Mouse (Mus musculus) MN1 (cell line): ENCODE data around the gene Bace1.
"Not testable (repeated sequence)": the region's sequence is repeated elsewhere in the genome, so short reads cannot be mapped to it uniquely, and the experiment has no call there.

Experiments
- DNase-seq: peaks from one replicate; pipeline ENCODE4 v3.0.0-alpha.2; 2016; ENCODE audit warnings: low spot score

The Bace1 gene

DNA sequence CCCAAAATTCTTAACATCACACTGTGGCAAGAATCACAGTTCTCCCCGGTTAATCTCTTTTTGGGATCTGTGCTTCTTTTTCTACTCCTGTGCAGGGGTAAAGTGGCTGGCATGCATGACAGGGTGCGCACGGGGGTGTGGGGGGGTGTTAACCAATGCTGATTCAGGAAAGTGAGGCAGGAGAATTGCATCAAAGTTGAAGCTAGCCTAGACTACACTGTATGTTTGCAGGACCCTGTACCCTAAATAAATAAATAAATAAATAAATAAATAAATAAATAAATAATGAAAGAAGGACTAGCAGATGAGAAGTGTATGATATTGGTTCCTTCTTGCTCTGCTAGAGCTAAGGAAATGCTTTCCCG, 329 bp upstream of the Bace1 start:
- no peak for DNase-seq

DNA sequence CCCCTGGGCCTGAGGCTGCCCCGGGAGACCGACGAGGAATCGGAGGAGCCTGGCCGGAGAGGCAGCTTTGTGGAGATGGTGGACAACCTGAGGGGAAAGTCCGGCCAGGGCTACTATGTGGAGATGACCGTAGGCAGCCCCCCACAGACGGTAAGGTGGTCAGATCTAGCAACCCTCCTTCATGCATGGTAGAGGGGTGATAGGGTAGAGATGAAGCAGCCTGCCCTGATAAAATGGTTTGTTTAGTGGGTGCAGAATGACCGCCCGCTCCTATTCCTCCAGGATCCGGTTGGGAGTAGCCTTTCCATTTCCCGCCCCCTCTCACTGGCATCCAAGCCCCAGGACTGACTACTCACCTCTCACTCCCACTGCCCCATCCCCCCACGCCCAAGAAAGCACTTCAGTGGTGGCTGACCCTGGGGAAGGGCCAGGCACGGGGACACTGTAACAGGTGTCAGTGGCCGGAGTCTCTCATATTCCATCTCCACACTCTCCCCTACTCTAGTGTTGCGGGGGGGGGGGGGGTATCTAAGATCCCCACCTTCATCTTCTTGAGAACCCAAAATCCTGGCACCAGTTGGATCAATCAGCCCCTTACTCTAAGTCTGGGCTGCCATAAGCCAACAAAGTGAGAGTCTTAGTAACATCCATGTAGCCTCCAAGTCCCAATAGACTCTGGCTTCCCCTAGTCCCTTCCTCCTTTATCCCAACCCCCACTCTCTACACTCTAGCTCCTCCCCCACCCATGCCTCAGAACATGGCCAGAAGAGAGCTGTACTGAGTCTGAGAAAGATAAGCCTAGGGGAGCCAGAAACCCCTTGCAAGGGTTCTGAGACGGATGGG, 980 bp downstream of the Bace1 start:
- DNase-seq: peak; percentile 10

GRCm38 (mm10) chr9:45839982-45840300, 1.6 kb downstream of the Bace1 start:
- no peak for DNase-seq

DNA sequence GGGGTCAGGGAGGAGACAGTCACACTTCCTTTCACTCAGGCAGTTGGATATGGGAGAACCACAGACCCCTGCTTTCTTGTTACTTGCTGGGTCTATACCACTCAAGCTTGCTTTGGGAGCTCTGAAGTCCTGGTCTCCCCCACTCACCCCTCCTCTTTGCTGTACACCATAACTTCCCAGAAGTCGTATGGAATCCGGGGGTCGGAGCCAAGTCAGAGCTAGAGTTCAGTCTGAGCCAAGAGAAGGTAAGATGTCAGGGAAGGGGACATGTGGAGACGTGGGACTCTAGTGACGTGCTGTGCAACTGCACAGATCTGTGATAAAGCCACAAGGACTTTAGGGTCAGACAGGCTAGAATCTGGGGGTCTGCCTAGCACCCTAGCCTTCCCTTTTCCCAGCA, 2.0 kb downstream of the Bace1 start:
- no peak for DNase-seq

- DNase-seq: no peak
Measured at GRCm38 (mm10) chr9:45841458-45841857, 3.1 kb downstream of the Bace1 start.

DNA sequence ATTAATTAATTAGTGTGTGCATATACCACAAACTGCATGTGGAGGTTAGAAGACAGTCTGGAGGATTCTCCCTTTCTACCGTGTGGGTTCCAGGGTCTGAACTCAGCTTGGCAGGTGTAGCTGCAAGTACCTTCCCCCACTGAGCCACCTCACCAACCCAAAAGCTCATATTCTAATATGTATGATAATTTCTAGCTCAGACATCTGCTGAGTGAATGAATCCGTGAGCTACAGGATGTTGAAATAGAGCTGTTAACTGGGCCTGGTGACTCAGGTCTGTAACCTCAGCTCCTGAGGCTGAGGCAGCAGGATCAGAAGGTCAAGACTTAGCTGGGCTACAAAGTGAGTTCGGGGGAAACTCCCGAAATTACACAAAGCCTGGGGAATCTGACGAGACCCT, 4.6 kb downstream of the Bace1 start:
- no peak for DNase-seq

DNA sequence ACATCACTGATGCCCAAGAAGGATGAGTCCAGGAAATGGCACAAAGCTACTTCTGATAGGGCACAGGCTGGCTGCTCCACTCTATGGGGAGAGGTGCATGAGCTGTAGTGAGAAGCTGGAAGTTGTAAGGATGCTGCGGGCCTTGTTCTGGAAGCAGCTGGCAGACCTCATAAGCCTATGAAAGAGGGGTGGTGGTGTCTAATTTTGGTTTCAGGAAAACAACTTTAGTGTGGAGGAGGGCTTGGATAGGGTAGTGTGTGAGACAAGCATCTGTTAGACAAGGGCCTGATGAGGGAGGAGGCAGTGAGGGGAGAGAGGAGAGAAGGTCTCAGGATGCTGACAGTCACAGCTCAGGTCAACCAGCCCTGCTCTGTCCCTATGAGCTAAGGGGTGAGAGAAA, 5.4 kb downstream of the Bace1 start:
- DNase-seq: no peak

GRCm38 (mm10) chr9:45845541-45845940, 7.2 kb downstream of the Bace1 start:
- DNase-seq: no peak

GRCm38 (mm10) chr9:45846176-45846575, 7.8 kb downstream of the Bace1 start:
- not testable (repeated sequence) for DNase-seq

DNA sequence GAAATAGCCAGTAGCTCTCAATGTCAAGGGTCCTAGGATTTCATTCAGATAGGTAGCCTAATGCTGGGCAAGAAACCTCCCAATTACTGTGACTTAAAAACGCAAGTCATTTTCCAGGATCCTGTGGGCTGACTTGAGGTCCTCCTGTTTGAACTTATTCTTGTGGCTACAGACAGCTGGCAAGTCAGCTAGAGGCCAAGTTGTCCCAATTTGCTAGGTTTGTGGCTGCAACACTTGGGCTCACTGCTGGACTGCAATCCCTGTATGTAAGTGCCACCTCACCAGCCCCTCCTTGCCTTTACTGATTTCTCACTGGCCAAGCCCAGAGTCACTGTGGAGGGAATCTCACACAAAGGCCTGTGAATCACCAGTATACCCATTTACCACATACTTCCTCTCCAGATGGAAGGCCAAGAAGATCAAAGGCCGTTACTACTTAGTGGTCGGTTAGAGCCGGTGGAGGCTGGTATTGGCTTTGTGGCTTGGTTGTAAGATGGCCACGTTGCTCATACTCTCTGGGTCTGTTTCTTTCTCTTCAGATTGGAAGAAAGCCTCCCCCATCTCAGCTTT, 8.6 kb downstream of the Bace1 start:
- DNase-seq: no peak

DNA sequence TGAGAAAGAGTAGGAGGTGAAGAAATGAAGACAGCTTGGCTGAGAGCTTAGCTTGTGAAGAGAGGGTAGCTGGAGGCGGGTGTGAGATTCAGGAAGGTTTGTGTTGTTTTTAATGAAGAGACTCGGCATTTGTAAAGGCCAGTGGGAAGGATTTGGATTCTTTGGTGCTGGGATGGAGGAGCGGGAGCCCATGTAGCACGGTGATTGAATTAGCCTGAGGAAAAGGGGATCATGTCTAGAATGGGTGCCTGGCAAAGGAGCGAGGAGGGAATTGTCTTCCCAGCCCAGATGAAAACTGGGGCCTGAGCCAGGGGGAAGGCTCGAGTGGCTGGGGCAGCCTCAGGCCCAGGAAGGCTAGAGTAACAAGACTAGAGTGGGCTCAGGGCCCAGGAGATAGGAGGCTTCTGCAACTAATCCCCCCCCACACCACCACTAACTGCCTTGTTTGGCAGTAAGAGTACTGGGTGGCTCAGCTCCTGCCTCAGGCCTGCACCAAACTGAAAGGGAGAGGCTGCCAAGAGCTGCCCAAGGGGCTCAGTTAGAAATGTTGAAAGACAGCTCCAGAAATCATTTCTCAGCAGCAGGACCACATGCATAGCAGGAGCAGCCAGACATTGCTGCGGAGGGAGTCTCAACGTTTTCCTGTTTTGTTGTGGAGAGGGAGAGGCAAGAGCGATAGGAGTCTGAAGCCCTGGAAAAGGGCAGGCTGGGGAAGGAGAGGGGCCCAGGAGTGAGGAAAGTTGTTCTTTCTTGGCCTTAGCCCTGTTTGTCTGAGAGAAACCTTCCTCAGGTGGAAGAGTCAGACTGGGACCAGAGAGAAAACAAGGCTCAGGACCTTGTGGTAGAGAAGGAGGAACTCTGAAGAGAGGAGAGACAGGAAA, 11.4 kb downstream of the Bace1 start:
- no peak for DNase-seq

- DNase-seq: no peak
Measured at GRCm38 (mm10) chr9:45850528-45851155, 12.3 kb downstream of the Bace1 start.

DNA sequence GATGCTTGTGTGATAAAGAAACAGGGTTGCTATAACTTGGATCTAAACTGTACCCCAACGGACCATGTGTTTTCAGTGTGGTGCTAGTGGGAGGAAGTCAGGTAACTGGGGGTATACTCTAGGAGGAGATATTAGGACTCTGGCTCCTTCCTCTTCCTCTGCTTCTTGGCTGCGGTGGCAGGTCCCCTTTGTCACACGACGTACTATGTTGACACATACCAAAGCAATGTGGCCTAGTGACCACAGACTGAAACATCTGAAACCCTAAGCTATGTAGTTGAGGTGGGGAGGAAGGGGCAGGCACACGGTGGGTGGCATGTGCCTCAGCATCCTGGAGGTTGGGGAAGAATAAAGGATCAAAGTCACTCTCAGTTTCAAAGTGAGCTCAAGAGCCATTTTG, 12.9 kb downstream of the Bace1 start:
- DNase-seq: no peak

GRCm38 (mm10) chr9:45851776-45852175, 13.4 kb downstream of the Bace1 start:
- DNase-seq: no peak

DNA sequence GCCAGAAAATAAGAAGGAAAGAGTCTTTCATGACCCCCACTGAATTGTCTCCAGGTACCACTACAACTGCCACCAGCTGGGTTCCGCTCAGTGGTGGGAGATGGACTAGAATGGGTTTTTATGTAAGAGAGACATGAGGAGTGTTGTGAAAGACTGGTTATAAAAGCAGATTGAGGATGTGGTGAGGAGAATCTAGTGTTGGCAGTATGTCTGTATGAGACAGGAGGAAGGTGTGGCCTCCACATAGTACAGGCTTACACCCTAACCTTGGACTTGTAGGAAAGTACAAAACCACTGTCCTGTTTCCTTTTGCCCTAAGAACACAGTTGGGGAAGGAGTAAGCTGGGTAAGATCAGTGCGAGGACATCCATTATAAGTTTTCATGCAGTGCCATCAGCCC, 15.3 kb downstream of the Bace1 start:
- no peak for DNase-seq

DNA sequence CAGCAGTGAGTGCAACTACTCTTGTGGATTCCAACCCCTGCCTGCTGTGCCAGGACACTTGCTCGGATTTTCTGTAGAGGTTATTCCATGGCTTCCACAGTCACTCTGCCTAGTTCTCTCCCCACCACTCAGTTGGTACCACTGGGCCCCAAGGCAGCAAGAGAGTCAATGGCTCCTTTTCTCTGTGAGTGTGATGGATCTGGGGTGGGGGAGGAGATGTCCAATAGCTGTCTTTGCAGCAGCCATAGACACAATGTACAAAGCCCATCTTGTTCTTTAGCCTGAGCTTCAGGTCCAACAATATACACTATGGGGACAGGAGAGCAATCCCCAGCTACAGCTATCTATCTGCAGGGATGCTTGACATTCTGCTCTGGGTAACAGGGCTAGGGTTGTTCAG, 15.8 kb downstream of the Bace1 start:
- DNase-seq: no peak

GRCm38 (mm10) chr9:45859364-45859763, 21.0 kb downstream of the Bace1 start:
- DNase-seq: no peak

DNA sequence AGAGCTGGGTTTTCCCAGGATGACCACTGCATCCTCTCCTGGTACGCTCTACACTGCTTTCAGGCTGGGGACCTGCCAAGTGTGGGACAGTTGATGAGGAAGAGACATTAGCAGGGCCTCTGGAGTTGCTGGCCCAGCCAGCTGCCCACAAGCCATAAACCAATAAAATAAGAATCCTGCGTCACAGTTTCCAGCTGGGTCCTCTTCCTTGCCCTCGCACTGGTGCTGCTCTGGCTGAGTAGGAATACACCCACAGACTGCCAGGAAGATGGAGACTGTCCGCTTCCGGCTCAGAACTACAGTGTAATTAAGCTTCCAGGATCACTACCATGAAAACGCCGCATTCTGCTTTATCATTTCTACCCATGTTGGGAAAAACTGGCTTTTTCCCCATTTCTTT, 23.4 kb downstream of the Bace1 start:
- no peak for DNase-seq

DNA sequence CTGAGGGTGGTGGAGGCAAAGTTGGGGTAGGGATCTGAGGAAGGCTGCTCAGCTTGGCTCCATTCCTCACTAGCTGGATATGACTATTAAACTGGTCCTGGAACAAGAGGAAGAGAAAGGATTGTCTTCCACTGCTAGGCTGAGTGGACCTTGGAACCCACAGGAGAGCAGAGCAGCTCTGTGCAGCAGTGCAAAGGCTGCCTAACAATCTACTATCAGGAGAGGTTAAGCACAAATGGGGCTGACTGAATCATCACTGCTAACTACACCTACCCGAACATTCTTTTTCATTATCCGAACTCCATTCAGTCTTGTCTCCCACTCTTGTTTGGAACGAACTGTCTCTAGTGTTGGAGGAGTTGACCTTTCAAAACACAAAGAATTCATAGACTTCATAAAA, 30.8 kb downstream of the Bace1 start:
- DNase-seq: no peak

DNA sequence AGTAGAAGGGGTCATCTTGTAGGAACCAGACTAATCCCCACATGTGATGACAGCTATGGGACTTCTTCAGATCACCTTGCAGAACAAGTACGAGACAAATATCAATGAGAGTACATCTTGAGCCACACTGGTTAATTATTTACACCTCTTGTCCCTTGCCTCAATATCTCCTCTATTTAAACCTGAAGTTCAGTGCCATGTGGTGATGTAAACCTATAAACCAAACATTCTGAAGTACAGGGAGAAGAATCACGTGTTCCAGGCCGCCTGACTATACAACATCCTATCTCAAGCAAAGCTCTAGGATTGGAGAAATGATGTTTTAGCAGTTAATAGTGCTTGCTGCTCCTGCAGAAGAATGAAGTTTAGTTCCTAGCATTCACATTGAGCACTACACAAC, 31.9 kb downstream of the Bace1 start:
- no peak for DNase-seq

DNA sequence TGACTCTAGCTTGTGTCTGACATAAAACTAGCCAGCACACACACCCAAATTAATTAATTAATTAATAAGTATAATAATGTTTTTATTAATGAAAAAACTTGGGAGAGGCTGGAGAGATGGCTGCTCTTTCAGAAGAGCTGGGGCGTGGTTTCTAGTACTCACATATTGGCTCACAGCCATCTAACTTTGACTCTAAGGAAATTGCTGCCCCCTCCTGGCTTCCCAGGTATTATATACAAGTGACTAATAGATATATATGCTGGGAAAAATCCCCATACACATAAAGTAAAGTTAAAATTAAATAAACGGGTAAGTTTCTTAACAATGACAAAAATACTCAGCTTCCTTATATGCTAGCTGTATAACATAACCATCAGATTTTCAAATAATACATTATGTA, 39.5 kb downstream of the Bace1 start:
- DNase-seq: peak; percentile 51

- no peak for DNase-seq
Measured at GRCm38 (mm10) chr9:45893681-45894080, 55.3 kb downstream of the Bace1 start.

DNA sequence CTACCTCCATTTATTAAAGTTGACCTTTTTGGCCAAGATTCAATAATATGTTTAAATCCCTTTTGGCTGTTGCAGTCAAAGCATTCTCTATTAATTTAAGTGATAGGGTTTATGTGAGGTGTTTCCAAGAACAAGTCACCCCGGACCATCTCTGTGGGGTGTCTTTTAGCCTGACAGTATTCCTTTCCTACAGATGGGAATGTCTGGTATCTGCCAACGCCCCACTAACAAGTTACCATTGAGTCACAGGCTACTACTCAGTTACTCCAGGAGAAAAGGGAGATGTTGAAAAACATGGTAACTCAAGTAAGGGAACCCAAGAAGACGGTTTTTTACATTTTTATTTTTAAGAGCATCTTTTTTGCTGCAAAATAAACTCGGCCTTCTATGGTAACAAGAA, 66.8 kb downstream of the Bace1 start:
- no peak for DNase-seq
